Mouse (Mus musculus) olfactory bulb, adult 2 months (tissue): ENCODE data around the gene BC049715. TPM values are rescaled to one million over a fixed set of nuclear protein-coding genes. Genes with fewer than 3 reads are reported as not detected.

Source experiments
- H3K27ac ChIP-seq: fragments of 200-500 bp; 2 replicates; pipeline ENCODE4 v1.5.1; 2012; ENCODE audit warnings: low read depth, low read length; ENCODE audit not compliant: insufficient read depth
- H3K4me1 ChIP-seq: fragments of 200-500 bp; 2 replicates; pipeline ENCODE4 v1.6.1; 2012; ENCODE audit warnings: low read length; ENCODE audit not compliant: control insufficient read depth, insufficient read depth
- H3K4me3 ChIP-seq: fragments of 200-500 bp; 2 replicates; pipeline ENCODE4 v1.5.1; 2012; ENCODE audit warnings: mild to moderate bottlenecking, low read depth, low read length, moderate library complexity; ENCODE audit not compliant: insufficient read depth
- CTCF ChIP-seq: fragments of 200-500 bp; IDR thresholded peaks from 2 replicates; pipeline ENCODE4 v1.5.1; 2012; ENCODE audit warnings: low read depth, mild to moderate bottlenecking, low read length, moderate library complexity; ENCODE audit not compliant: insufficient read depth
- POLR2A ChIP-seq: fragments of 200-500 bp; IDR thresholded peaks from 2 replicates; pipeline ENCODE4 v1.6.1; 2012; ENCODE audit warnings: mild to moderate bottlenecking, low read depth, low read length, moderate library complexity; ENCODE audit not compliant: insufficient read depth
- WGBS: fragments of 180-500 bp; shearing (Covaris S2); methylation state at CpG from one replicate; pipeline ENCODE4 v1.1.7; 2018; 5-methylcytosine and 5-hydroxymethylcytosine counted together
- polyA plus RNA-seq: library from polyadenylated mRNA; stranded (reverse); fragments of >200 nt; gene quantifications from 2 replicates; pipeline ENCODE4 v1.2.4, GENCODE M21; 2012; ENCODE audit warnings: low replicate concordance; ENCODE audit not compliant: missing spikeins, insufficient read depth, insufficient read length

The BC049715 gene
- polyA plus RNA-seq, 1 experiment = not detected

GRCm38 (mm10) chr6:136854361-136854781, 26.9 kb downstream of the BC049715 start:
- TF ChIP-seq CTCF = no peak
- TF ChIP-seq POLR2A = no peak
- WGBS = 93% methylated on average over 11 of the region's 11 CpGs
- Histone ChIP-seq H3K4me3 (no peak overlapping the region), H3K27ac (no peak overlapping the region; the same call in 1 of the 2 replicates), H3K4me1 (peaks cover 7% of the 10 kb centered on the region; the same call in 1 of the 2 replicates)

GRCm38 (mm10) chr6:136855183-136855582, 27.8 kb downstream of the BC049715 start:
- WGBS = 82% methylated on average over 2 of the region's 2 CpGs
- Histone ChIP-seq H3K4me3 (no peak overlapping the region), H3K27ac (no peak overlapping the region), H3K4me1 (peaks cover 7% of the 10 kb centered on the region; the same call in 1 of the 2 replicates)
- TF ChIP-seq CTCF (no peak), POLR2A (no peak)

- WGBS = 63% methylated on average over 14 of the region's 14 CpGs
- H3K27ac ChIP-seq = no peak overlapping the region
- H3K4me1 ChIP-seq = peaks cover 7% of the 10 kb centered on the region; the same call in 1 of the 2 replicates
Observed at GRCm38 (mm10) chr6:136856071-136856636, 28.7 kb downstream of the BC049715 start.

GRCm38 (mm10) chr6:136857186-136857872, 29.9 kb downstream of the BC049715 start, which contains the start of gene Art4:
Gene Art4 (minus strand): TSS chr6:136857733.
- Histone ChIP-seq H3K4me3 (no peak within 1 kb of the TSS), H3K27ac (no peak within 1 kb of the TSS), H3K4me1 (peaks cover 7% of the 10 kb centered on the region; the same call in 1 of the 2 replicates)
- WGBS = 79% methylated on average over 18 of the region's 18 CpGs
- no peak for TF ChIP-seq POLR2A
- no peak for TF ChIP-seq CTCF

More at GRCm38 (mm10) chr6:136856071-136856636, 28.7 kb downstream of the BC049715 start:
- H3K4me3 ChIP-seq = no peak overlapping the region
- TF ChIP-seq CTCF (no peak), POLR2A (no peak)

- H3K4me1 ChIP-seq = peaks cover 4% of the 10 kb centered on the region; the same call in 1 of the 2 replicates
- no peak overlapping the region for H3K27ac ChIP-seq
- 61% methylated on average over 11 of the region's 11 CpGs for WGBS
- TF ChIP-seq CTCF (no peak), POLR2A (no peak)
- no peak overlapping the region for H3K4me3 ChIP-seq
Observed at GRCm38 (mm10) chr6:136857873-136858260, 30.4 kb downstream of the BC049715 start.

DNA sequence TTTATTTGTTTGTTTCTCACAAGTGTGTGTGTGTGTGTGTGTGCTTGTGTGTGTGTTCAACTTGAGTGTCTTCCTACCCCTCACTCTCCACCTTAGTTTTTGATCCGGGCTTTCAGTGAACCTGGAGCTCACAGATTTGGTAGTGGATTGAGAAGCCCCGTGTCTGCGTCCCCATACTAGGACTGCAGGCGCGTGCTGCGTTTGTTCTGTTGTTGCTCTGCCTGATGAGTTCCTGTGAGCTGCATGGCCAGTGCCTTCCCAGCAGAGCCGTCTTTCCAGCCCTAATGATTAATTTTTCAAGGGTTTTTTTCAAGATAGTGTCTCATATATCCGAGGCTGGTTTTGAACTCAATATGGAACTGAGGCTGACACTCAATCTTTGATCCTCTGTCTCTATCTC, 31.0 kb downstream of the BC049715 start:
- TF ChIP-seq POLR2A (no peak), CTCF (no peak)
- Histone ChIP-seq H3K4me3 (no peak overlapping the region), H3K4me1 (peaks cover 3% of the 10 kb centered on the region; the same call in 1 of the 2 replicates), H3K27ac (no peak overlapping the region)
- WGBS = 90% methylated on average over 8 of the region's 8 CpGs

GRCm38 (mm10) chr6:136861020-136861419, 33.6 kb downstream of the BC049715 start:
- no peak overlapping the region for H3K4me3 ChIP-seq
- 38% methylated on average over 9 of the region's 9 CpGs for WGBS
- TF ChIP-seq POLR2A (no peak), CTCF (no peak)
- H3K4me1 ChIP-seq = peaks cover 3% of the 10 kb centered on the region; the same call in 1 of the 2 replicates
- no peak overlapping the region for H3K27ac ChIP-seq

DNA sequence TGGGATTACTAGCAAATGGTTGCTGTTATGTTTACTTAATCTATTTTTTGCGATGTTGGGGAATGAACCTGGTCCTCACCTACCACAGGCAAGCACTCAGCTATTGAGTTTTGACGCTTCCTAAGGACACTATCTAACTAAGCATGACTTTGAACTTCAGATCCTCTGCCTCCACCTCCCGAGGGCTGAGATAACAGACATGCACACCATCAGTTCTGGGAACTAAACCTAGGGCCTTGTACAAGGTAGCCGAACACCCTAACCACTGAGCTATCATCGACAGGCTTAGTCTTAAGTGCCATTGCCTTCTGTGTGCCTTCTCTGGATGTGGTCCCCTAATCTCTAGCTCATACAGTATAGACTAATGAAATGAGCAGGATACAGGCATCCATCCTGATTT, 37.9 kb downstream of the BC049715 start:
- TF ChIP-seq CTCF = no peak
- no peak for TF ChIP-seq POLR2A
- WGBS = 95% methylated on average over 5 of the region's 5 CpGs
- Histone ChIP-seq H3K4me1 (no peaks in the 10 kb centered on the region), H3K27ac (no peak overlapping the region), H3K4me3 (no peak overlapping the region)

- WGBS = 95% methylated on average over 4 of the region's 4 CpGs
Observed at GRCm38 (mm10) chr6:136866150-136866549, 38.7 kb downstream of the BC049715 start.

GRCm38 (mm10) chr6:136868921-136869320, 41.5 kb downstream of the BC049715 start:
- TF ChIP-seq CTCF = no peak
- no peak for TF ChIP-seq POLR2A
- no peak overlapping the region for H3K27ac ChIP-seq
- no peak overlapping the region for H3K4me3 ChIP-seq
- 84% methylated on average over 5 of the region's 5 CpGs for WGBS
- no peaks in the 10 kb centered on the region for H3K4me1 ChIP-seq

More at GRCm38 (mm10) chr6:136866150-136866549, 38.7 kb downstream of the BC049715 start:
- Histone ChIP-seq H3K4me3 (no peak overlapping the region), H3K4me1 (no peaks in the 10 kb centered on the region), H3K27ac (no peak overlapping the region)
- TF ChIP-seq CTCF (no peak), POLR2A (no peak)
